Mouse (Mus musculus) embryonic fibroblast, embryonic 13.5 days (primary cell): Measurements from ENCODE around the gene L1cam.

Source experiments
- CTCF ChIP-seq: IDR thresholded peaks from 2 replicates; pipeline ENCODE4 v1.5.1; 2011; ENCODE audit warnings: mild to moderate bottlenecking, control low read depth, low read length, moderate library complexity, borderline replicate concordance; ENCODE audit not compliant: insufficient read depth
- POLR2A ChIP-seq: IDR thresholded peaks from 2 replicates; pipeline ENCODE4 v1.6.1; 2011; ENCODE audit warnings: low read depth, mild to moderate bottlenecking, control low read depth, low read length, moderate library complexity

DNA sequence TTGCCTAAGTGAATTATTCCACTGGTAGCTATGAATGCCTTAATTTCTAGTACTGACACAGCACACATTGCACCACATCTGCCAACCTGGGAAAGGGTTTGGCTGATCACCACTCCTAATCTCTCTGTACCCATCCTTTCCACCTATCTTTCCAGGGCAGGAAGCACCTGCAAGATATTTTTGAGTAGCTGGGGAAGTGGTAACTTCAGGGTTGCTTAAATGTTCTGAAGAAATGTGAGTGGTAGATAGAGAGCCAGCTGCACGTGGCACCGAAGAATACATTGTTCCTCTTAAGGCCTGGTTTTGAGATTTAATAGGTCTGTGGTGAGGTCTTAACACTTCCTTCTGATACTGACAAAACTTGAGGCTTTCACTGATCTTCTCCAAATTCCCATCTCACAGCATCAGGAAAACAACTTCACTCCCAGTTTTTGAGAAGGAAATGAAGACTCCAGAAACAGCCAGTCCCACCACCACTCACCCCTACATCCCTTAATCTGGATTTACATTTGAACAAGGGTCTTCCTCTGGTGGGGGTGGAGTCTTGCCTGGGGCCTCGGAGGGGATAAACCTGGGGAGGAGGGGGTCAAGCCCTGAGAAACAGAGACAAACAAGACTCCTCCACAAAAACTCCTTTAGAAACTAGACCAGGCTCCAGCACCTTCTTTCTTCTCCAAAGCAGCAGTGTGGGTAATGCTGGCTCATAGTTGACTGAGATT is 79.2 kb downstream of the L1cam start:
- TF ChIP-seq POLR2A (no peak), CTCF (no peak)
